Mouse (Mus musculus): ENCODE measurements around the gene Bcl11a. TPM values are rescaled to one million over a fixed set of nuclear protein-coding genes. Genes with fewer than 3 reads are reported as not detected.
A peak's percentile ranks its signal among the peaks of the same experiment; 100 is the strongest.

The Bcl11a gene
- total RNA-seq, 2 experiments from 2014 or later: 24.3 to 70.9 TPM

DNA sequence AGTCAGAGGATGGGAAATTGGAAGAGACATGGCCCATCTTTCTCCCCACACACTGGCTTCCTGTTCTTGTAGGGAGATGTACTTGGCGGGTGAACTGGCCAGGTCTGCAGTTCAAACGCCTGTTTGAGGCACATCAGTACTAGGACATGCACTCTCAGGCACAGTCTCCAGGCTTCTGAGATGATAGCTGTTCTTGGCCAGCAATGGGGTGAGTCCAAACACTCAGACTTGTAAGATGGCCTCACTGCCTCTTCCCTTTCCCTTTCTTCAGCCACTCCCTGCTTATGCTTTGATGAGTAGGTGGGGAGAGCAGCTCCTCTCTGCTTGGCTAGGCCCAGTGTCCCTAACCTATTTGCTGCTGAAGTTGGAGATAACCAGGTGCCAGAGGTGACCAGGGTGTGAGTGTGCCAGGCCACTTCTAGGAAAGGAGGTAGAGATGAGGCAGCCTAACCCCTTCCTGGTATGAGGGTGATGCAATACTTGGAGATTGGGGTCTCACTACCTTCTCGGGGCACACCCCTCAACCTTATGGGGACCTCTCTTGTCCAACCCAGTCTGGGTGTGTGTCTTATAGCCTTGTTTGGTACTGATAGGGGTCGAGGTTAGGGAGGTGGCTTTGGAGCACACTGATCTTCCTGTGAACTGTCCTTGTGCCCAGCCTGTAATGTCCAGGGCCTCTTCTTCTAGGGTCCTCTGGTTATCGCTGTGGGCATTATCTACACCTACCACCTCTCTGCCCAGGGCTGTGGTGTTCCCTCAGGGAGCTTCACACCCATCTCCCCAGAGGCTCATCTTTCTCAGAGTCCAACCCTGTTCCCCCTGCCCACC lies 51.7 kb downstream of the Bcl11a start:
- peak; percentile 42 for ATAC-seq (replicated peaks; ENCODE audit: poor library complexity)

DNA sequence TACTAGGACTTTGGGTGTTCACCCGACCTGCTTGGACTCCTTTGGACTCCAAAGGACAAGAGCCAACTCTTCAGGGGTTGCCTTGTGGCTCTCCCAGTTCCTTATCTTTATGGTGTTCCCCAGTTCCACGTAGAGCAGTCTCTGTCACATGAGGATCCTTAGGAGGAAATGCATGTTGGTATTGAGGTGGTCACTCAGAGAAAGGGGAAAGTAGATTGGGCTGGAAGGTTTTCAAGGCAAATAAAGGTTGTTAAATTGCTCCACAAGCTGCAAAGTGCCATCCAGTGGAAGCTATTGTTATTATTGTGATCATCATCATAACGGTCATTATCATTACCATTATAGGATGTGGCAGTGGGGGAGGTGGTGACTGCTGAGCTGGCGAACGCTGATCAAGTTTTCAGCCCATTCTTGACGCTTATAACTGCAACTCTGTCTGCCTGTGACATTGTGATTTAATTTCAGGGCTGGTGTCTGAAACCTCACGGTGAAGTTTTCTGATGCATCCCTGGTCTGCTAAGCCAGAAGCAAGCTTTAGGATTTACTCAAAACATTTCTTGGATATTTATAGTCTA lies 52.4 kb downstream of the Bcl11a start:
- peak; percentile 20 for ATAC-seq (replicated peaks; ENCODE audit: poor library complexity)

DNA sequence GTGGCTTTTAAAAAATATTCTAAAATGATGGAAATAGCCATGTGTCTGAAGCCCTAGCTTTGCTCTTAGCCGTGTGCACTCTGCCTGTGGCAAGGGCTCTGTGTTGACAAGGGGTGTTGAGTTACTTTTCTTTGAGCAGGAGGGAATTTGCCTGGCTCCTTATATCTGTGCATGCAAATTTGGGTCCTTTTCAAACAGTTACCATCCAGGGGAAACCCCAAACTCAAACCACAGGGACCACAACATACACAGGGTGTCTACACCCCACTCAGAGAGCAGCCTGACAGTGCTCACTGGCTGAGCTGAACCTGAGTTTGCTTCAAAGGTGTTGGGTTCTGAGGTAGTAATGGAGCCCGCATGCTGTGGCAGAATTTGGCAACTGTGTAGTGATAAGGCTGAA lies 54.0 kb downstream of the Bcl11a start:
- ATAC-seq (replicated peaks; ENCODE audit: poor library complexity): no peak

DNA sequence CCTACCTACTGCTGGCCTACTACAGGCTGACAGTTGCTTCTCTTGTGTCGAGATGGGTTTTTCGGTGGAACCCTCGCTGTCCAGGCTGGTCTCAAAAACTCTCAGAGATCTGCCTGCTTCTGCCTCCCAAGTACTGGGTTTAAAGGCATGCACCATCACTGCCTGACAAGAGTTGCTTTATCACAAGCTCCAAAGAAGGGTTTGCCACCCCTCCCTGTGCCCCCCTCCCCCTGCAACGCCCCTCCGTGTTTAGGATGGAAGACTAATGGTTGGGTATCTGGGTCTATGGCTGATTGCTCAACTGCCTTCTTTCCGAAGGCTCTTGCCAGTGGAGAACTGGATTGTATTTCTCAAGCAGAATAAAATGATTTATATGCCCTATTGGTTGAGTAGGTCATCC lies 54.5 kb downstream of the Bcl11a start:
- no peak for ATAC-seq (replicated peaks; ENCODE audit: poor library complexity)

DNA sequence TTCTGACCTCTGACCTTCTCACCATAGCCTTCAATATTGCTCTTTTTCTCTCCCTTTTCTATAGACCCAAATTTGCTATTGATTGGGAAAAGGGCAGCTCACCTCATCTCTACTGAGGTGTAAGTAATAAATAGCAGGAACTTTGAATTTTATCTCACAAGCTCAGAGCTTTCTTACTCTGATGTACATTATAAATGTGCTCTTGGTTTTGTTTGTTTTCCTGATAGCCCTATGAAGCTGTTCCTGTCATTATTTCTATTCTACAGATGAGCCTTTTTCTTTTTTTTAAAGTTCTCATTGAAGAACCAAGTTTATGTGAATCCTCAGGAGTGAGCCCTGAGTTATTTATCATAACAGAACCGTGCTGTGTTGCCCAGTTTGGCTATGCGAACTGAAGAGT lies 55.0 kb downstream of the Bcl11a start:
- ATAC-seq (replicated peaks; ENCODE audit: poor library complexity): no peak

DNA sequence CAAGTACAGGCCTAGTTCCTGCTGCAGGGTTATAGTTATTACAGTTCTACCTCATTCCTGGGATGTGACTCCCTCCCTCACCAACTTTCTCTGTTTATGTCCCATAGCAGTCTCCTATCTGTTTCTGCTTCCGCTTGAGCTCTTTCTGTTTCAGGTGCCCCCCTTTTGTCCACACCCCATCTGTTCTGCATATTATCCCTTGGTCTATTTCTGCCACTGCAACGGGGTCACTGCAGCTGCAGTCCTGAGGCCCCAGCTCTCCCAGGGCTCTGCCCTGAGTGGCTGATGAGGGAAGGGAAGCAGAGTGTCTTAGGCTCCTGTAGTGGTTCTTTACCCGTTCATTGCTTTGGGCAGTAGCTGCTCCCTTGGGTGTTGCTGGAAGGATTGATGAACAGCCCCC lies 55.6 kb downstream of the Bcl11a start:
- ATAC-seq (replicated peaks; ENCODE audit: poor library complexity): no peak

DNA sequence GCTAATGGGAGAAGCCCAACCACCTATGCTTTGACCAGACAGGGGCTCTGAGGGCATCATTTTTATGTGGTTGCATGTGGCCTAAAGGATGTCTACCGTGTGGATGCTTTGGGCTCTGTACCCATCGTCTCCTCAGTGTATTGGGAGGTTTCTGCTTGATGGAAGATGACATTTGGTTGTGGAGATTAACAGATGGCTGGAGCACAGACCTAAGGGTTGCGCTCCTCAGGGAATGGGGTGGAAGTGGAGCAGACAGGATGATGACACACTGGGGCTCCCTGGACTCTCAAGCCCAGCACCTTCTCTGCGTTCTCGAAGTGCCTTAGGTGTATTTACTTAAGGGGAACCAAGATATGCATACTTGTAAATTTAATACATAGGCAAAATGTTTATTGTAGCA lies 56.1 kb downstream of the Bcl11a start:
- no peak for ATAC-seq (replicated peaks; ENCODE audit: poor library complexity)

DNA sequence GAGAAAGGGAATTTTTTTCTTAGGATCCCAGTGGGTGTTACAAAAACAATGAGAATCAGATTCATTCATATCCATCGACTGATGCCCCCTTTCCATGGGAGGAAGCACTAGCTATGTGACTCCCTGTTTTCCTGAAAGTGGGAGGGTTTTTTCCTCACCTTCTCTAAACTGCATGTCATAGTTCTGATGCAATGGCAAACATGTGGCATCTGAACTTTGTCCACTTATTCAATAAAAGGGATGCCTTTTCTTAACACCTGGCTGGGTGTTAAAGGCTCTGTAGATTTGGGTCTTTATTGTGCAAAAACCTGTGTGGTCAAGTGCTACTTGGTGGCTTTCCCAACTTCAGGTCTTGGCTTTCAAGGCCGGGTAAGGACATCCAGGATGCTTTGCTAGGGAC lies 57.4 kb downstream of the Bcl11a start:
- ATAC-seq (replicated peaks; ENCODE audit: poor library complexity): no peak

DNA sequence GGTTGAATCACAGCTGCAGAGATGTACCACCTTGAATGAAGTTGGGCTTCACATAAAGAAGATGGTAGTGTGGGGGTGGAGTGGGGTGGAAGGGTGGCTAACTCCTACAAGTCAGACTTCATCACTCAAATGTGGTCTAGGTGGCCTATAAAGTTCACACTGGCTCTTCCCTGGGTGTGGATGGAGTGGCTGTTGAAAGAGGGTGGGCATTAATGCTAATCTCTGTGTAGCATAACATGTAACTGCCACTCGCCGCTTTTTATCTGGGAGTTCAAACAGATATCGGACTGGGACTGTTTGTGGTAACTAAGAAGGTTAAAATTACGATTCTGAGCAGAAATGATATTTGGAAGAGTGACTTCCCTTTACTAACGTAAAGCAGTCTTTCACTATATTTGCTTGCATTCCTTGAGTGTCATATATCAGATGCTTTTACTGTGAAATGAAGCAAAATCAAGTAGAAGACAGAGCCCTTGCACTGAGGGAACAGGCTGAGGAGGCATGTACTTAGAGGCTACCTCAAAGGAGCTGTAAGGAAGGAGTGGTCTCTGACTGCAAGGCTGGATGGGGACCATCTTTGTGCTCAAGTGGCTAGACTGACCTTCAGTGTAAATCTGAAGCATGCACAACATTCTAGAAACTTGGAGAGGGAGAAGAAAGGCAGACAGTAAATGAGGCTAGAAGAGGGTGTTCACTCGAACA lies 58.4 kb downstream of the Bcl11a start:
- ATAC-seq (replicated peaks; ENCODE audit: poor library complexity): peak; percentile 67

DNA sequence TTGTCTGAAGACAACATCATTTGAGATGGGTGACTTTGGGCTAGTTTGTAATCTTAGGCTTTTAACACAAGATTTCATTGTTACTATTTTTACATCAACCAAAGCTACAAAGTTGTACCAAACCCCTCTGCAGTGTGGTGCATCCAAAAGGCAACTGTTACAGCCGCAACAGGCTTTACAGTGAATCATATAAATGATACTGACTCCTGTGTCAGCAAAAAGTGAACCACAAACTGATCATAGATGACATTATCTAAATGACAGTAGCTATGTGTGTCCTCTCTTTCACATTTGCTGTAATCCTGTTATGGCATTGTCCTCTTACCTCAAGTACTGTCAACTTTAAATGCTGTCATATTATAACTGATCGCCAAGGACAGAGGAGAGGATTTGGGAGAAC lies 60.0 kb downstream of the Bcl11a start:
- ATAC-seq (replicated peaks; ENCODE audit: poor library complexity): no peak

DNA sequence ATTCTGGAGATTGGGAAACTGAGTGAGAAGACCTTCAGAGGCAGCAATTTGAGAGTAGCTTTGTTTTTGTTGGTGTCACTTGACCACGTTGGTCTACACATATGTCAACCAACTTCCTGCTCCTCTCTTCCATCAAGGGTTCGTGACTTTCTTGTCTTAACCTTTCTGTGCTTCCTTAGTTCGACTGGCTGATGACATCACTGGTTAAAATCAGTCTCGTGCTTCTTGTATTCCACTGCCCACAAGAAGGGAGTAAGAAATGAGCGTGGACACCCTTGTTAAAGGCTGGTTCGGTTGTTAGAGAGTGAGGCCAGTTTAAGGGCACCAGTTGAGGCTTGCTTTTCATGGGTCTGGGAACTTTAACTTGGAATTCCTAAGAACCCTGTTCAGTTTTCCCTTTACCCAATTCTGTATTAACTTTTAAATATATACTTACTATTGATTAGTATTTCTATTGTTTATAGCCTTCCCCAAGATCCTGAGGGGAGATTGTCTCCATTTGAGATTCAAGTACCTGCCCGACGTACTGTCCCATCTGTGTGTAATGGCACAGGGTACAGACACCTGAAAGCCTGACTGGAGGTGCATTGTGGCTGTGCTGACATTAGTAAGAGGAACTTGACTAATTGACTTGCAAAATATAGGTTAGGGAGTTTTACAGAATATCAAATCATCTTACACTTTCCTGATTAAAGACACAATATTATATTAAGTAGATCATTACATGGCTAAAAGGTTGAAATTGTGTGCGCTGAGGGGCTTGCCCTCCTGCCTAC lies 60.9 kb downstream of the Bcl11a start:
- ATAC-seq (replicated peaks; ENCODE audit: poor library complexity): no peak

DNA sequence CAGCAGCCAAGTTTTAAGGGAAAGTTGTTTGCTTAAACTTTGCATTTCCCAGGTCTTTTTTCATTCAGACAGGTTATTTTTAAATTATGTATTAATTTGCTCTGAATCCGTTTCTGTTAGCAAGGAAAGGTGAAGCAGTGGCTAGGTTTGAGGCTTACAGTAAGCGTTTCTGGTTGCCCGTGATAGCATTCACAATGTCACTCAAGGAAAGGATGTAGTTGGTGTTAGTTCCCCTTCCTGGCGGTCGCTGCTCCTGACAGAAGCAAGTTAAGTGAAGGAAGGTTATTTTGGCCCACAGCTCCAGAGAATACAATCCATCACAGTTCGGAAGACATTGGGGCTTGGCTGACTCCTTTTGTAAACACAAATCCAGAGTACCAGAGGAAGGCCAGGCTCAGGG lies 61.6 kb downstream of the Bcl11a start:
- ATAC-seq (replicated peaks; ENCODE audit: poor library complexity): no peak

DNA sequence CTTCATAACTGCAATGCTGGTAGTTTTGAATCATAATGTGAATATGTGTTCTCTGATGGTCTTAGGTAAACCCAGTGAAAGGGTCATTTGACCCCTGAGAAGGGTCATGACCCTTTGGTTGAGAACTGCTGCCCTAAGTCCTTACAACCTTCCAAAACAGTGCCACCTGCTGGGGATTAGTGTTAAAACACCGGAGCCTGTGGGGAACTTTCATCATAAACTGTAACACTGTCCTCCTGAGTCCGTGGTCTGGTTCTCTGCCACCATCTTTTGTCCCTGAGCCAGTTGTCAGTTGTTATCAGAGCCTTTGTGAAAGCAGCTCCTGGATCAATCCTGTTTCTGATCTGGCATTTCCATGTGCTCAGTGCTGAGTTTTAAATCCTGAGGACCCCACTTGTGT lies 62.1 kb downstream of the Bcl11a start:
- no peak for ATAC-seq (replicated peaks; ENCODE audit: poor library complexity)

DNA sequence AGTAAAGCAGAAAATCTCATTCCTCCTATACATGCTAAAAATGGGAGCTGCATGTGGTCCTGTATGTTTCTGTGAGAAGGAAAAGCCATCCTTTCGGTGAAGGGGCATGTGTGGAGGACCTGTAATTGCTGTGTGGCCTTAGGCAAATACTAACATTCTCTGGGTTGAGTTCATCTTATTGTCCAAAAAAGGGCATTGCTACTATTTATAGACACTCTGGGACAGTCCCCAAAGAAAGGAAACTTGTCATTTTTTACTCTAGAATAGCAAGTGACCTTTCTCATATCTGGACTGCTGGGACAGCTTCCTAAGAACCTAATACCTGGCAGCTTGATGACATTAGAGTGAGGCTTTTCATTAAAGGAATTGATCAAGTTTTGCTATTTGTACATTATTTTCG lies 63.1 kb downstream of the Bcl11a start:
- ATAC-seq (replicated peaks; ENCODE audit: poor library complexity): no peak

DNA sequence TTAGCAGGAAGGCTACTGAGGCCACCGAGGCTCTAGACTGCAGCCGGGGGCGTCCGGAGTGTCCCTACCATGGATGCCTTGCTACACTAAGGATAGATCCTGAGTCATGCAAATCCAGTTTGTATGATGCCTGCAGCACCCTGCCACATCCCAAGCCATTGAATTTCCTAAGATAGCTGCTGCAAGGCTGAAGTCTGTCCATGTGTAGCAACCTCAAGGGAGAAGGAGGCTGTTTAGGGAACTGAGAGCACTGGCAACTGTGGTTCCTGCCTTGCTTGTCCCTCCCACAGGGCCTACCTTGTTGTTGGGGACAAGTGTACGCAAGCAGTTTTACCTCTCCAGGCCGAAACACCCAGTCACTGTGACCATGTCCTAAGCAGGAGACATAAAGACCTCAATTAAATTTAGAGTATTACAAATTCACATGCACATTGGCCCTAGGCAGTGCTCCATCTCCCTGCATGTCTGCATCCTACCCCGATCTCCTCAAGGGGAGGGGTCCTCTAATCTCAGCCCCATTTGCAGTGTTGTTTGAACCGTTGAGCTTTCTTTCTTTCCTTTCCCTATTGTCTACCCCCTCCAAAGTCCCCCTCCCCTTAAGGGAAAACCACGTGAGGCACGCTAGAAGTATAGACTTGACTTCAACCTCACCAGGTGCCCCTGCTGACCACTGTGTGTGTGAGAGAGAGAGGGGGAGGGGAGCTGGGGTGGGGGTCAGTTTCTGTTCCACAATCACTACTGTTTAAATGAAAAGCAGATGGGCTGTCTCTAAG lies 63.8 kb downstream of the Bcl11a start:
- ATAC-seq (replicated peaks; ENCODE audit: poor library complexity): peak; percentile 56

DNA sequence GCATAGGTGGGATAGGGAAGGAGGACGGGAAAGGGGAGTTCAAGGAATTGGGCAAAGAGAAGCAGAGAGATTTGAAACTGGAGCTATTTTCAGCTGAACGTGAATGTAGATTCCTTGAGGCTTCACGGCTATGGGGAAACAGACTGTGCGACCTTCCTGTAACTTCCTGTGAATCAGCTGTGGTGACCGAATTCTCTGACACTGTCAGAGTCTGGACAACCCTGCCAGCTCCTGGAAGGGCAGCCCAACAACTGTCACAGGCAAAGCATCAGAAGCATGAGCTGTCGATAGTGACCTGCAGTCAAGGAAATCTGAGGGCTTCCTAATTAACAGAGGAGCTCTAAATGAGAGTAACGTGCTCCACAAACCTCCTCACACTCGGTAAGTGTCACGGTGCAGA lies 64.5 kb downstream of the Bcl11a start:
- peak; percentile 24 for ATAC-seq (replicated peaks; ENCODE audit: poor library complexity)

DNA sequence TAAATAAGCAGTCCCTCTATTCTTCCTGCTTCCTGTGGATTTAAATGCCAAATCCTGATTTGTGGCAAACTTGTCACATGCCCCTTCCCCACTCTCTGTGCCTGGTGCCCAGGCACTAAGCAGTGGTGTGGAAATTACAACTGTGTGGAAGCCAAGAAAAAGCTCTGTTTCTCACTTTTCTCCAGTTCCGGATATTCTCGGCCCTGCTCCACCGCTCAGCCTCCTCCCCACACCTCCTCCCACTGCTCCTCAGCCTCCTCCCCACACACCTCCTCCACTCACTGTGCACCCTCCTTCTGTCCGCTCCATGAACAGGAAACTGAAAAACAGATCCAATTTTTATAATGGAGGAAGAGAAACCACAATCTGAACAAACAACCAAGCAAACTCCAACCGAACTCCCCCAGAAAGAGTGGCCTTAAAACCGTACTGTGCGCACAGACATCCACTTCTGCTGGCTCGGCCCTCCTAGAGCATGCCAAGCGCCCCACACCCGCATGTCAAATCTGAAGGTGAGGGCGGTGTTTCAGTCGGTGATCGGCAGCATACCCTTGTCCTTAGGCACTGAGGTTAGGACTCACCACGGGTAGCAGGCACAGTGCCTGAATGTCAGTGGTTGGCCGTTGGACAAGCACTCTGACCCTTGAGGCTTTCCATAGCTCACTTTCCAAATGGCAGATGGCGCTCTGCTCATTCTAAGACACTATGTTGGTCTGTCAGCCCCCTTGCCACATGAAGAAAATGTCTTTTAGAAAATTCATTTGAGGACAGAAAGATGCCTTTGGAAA lies 66.5 kb downstream of the Bcl11a start:
- ATAC-seq (replicated peaks; ENCODE audit: poor library complexity): peak; percentile 14

DNA sequence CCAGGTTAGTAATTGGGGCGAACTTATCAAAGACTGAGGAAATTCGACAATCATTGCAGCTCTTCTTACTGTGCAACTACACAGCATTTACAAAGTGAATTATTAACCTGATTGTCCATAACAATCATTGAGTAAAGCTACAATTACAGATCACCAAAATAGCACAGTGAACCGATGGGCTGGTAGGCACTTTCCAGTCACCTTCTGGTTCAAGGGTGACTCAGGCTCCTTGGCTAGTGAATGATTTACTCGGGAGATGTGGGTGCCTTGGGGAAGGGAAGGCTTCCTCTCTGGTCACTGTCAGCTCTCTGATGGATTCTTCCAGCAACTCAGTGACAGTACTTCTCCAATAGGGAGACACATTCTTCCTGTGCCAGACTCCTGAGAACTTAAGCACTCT lies 68.2 kb downstream of the Bcl11a start:
- ATAC-seq (replicated peaks; ENCODE audit: poor library complexity): no peak

DNA sequence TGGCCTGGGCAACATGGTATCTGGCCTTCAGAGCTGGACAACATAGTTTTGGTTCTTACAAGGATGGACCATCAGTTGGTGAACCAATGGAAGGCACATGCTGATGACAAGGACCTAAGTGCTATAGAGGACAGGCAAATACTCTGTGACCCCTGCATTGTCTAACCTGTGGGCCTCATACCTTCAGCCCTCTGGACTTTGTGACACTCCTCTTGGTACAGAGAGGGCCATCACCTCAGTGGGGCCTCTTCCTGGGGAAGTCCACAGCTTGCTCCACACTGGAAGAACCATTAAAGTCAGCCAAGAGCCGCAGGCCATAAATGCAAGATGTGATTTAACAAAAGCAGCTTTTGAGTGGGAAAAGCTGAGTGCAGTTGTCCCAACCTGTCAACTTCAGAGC lies 68.6 kb downstream of the Bcl11a start:
- no peak for ATAC-seq (replicated peaks; ENCODE audit: poor library complexity)

DNA sequence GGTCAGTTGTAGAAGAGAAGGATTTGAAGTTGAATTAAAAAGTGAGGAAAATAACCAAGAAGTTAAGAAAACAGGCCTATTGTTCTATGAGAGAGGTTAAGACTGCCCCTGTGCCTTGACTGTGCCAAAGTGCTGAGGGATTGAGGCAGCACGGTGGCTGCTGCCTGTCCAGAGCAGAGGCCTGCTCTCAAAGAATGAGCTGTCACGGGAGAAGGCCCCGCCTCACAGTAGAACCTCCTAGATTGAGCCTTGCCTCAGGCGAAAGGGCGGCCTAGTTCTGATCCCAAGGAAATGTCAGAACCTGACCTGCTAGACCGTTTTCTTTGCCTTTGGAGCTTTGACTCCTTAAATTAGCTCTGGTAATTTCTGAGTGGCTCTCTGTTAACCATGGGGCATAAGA lies 69.8 kb downstream of the Bcl11a start:
- ATAC-seq (replicated peaks; ENCODE audit: poor library complexity): no peak
